Mouse (Mus musculus): ENCODE results near the gene Camkk2. TPM values are rescaled to one million over a fixed set of nuclear protein-coding genes. Genes with fewer than 3 reads are reported as not detected.

Camkk2 gene
- polyA plus RNA-seq, 1 experiment from 2014 or later: 48.7 TPM

GRCm38 (mm10) chr5:122683926-122684325, 95.3 kb downstream of the Camkk2 start:
- H3K36me3 ChIP-seq: no peaks in the 10 kb centered on the region
- no peaks in the 10 kb centered on the region for H3K9me3 ChIP-seq (replicated peaks)
- no peak for ATAC-seq (ENCODE audit: low FRiP score)
- H3K4me3 ChIP-seq: no peak overlapping the region
- no peak overlapping the region for H3K4me2 ChIP-seq (replicated peaks)
- WGBS: 81% methylated on average over 10 of the region's 10 CpGs
- no peaks in the 10 kb centered on the region for H3K4me1 ChIP-seq
- no peak overlapping the region for H3K27ac ChIP-seq
- H3K9ac ChIP-seq: no peak overlapping the region
- H3K27me3 ChIP-seq: no peaks in the 10 kb centered on the region

- Histone ChIP-seq H3K4me1 (no peaks in the 10 kb centered on the region), H3K27me3 (no peaks in the 10 kb centered on the region), H3K9ac (no peak overlapping the region), H3K36me3 (no peaks in the 10 kb centered on the region), H3K27ac (no peak overlapping the region), H3K4me3 (no peak overlapping the region), H3K9me3 (replicated peaks) (no peaks in the 10 kb centered on the region), H3K4me2 (replicated peaks) (no peak overlapping the region)
- no peak for ATAC-seq (ENCODE audit: low FRiP score)
- WGBS: 84% methylated on average over 12 of the region's 12 CpGs
Measured at GRCm38 (mm10) chr5:122681276-122681675, 97.9 kb downstream of the Camkk2 start.

Small RNA genes lying within 50 kb of the gene (microRNA-seq; reads per million reads assigned to microRNA genes)
- gene Mir8115: not detected

Other genes starting within 250 kb of the Camkk2 start
- gene Ift81, start 164.9 kb downstream of the Camkk2 start, polyA plus RNA-seq (2016; fragmentation: Nextera tagmentation; extraction: Ambion mirVana): 60.6 and 62.0 TPM in 2 replicates
- gene P2rx7, start 135.5 kb downstream of the Camkk2 start, polyA plus RNA-seq (2016; fragmentation: Nextera tagmentation; extraction: Ambion mirVana): 3.3 and 4.0 TPM in 2 replicates
- gene P2rx4, start 71.9 kb downstream of the Camkk2 start, polyA plus RNA-seq (2016; fragmentation: Nextera tagmentation; extraction: Ambion mirVana): 15.2 and 15.4 TPM in 2 replicates
- 508 and 529 TPM in 2 replicates for gene Anapc5, start 41.9 kb upstream of the Camkk2 start, polyA plus RNA-seq (2016; fragmentation: Nextera tagmentation; extraction: Ambion mirVana)
- gene Rnf34, start 70.6 kb upstream of the Camkk2 start, polyA plus RNA-seq (2016; fragmentation: Nextera tagmentation; extraction: Ambion mirVana): 49.9 and 50.7 TPM in 2 replicates
- 112 and 115 TPM in 2 replicates for gene Kdm2b, start 210.4 kb upstream of the Camkk2 start, polyA plus RNA-seq (2016; fragmentation: Nextera tagmentation; extraction: Ambion mirVana)
- 13.5 and 13.6 TPM in 2 replicates for gene Orai1, start 235.7 kb upstream of the Camkk2 start, polyA plus RNA-seq (2016; fragmentation: Nextera tagmentation; extraction: Ambion mirVana)